In the genomic region with DNA sequence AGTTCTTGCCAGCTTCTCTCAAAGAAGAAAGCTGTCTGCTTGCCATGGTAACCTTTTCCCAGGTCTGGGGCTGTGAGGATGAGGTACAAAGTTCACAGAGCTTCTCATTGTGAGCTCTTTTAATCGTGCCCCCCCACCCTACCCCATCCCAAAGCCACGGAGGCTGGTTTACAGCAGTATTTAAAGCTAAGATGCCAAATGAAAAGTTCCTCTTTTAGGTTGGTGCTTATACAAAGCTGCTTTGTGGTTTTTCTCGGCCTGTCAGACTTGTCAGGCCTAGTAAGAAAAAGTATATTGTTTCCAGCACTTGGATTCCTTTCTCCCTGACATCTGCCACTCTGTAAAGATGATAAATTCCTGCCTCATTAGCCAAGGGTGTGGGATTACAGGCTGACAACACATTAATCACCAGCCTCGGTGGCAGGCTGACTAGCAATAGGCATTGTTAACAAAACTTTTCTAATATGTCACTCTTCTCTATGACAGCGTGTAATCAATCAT, we compare ENCODE assay signal across 11 mouse cellular contexts.
DNase-seq lines count a peak whose midpoint lies in the region; ATAC-seq and TF ChIP-seq lines count a peak whose summit lies in the region.
"Had no signal": no experiment of that assay in that cellular context is flagged by ENCODE, and none has a peak within 500 bp of the region (broad histone marks: within the 10 kb centered on the region; RNA-seq: fewer than 3 reads in every experiment).

No protein-coding gene starts in this region.

- no peak overlapping the region for H3K4me3 ChIP-seq in lung, embryonic 14.5 days (ENCODE audit: low read depth, low read length)
- no peak overlapping the region for H3K4me3 ChIP-seq in forebrain, embryonic 15.5 days
- no peak overlapping the region for H3K4me3 ChIP-seq in limb, embryonic 14.5 days (replicated peaks; ENCODE audit: low read length)
- H3K4me3 ChIP-seq: liver, embryonic 15.5 days had no signal

- H3K27me3 ChIP-seq in lung, embryonic 14.5 days (ENCODE audit: insufficient read depth, low read length) = no peaks in the 10 kb centered on the region
- H3K27me3 ChIP-seq in forebrain, embryonic 15.5 days = no peaks in the 10 kb centered on the region; the same call in 1 of the 2 replicates
- H3K27me3 ChIP-seq in limb, embryonic 14.5 days (ENCODE audit: control insufficient read depth, insufficient read depth, low read length) = no peaks in the 10 kb centered on the region
- H3K27me3 ChIP-seq: liver, embryonic 15.5 days had no signal

- 17% methylated on average over 5 of the region's 5 CpGs for WGBS in lung, embryonic 14.5 days
- 8% methylated on average over 5 of the region's 5 CpGs for WGBS in forebrain, embryonic 15.5 days
- 23% methylated on average over 5 of the region's 5 CpGs for WGBS in limb, embryonic 14.5 days

- H3K4me1 ChIP-seq in lung, embryonic 14.5 days (ENCODE audit: insufficient read depth) = peaks cover 41% of the 10 kb centered on the region
- H3K4me1 ChIP-seq in forebrain, embryonic 15.5 days = peaks cover 17% of the 10 kb centered on the region
- H3K4me1 ChIP-seq in limb, embryonic 14.5 days (ENCODE audit: control insufficient read depth, insufficient read depth, low read length) = peaks cover 19% of the 10 kb centered on the region
- H3K4me1 ChIP-seq: liver, embryonic 15.5 days had no signal

- no peaks in the 10 kb centered on the region for H3K9me3 ChIP-seq in lung, embryonic 14.5 days (ENCODE audit: low read depth, low read length)
- no peaks in the 10 kb centered on the region for H3K9me3 ChIP-seq in forebrain, embryonic 15.5 days
- H3K9me3 ChIP-seq in limb, embryonic 14.5 days (ENCODE audit: control insufficient read depth, low read length) = no peaks in the 10 kb centered on the region
- H3K9me3 ChIP-seq: liver, embryonic 15.5 days had no signal

- no peak overlapping the region for H3K4me2 ChIP-seq in lung, embryonic 14.5 days
- no peak overlapping the region for H3K4me2 ChIP-seq in forebrain, embryonic 15.5 days (replicated peaks)
- no peak overlapping the region for H3K4me2 ChIP-seq in limb, embryonic 14.5 days (replicated peaks; ENCODE audit: low read depth, low read length, severe bottlenecking)
- H3K4me2 ChIP-seq: liver, embryonic 15.5 days had no signal

- TF ChIP-seq CTCF in lung, embryonic 14.5 days (IDR thresholded peaks at IDR 0.05; ENCODE audit: low read depth) = no peak

- DNase-seq in lung, embryonic 14.5 days = peak; percentile 66
- DNase-seq in lung, postnatal 10 days = no peak
- DNase-seq in c-Kit-positive CD71-negative TER-119-negative erythroid progenitor cells, embryonic 14.5 days (ENCODE audit: low read depth) = peak; percentile 6
- peak; percentile 41 for DNase-seq in limb, embryonic 14.5 days (ENCODE audit: low spot score)
- no peak for DNase-seq in right cerebral cortex, postnatal 4 days
- no peak for DNase-seq in adrenal gland, adult (ENCODE audit: inconsistent age in 2 of 2, low spot score in 1 of 2)
- no peak for DNase-seq in urinary bladder, adult 2 months (ENCODE audit: low spot score)
- DNase-seq: gastrocnemius, postnatal 14 days had no signal

- H3K9ac ChIP-seq in lung, embryonic 14.5 days = no peak overlapping the region
- no peak overlapping the region for H3K9ac ChIP-seq in forebrain, embryonic 15.5 days (replicated peaks)
- H3K9ac ChIP-seq in limb, embryonic 14.5 days (ENCODE audit: low read depth, low read length, severe bottlenecking) = no peak overlapping the region
- H3K9ac ChIP-seq: liver, embryonic 15.5 days had no signal

- no peak for ATAC-seq in lung, embryonic 14.5 days (ENCODE audit: insufficient read depth)
- ATAC-seq in forebrain, embryonic 15.5 days (replicated peaks) = peak; percentile 73
- no peak for ATAC-seq in limb, embryonic 14.5 days (ENCODE audit: low FRiP score, low read depth)

- H3K27ac ChIP-seq in lung, embryonic 14.5 days (ENCODE audit: low read depth) = peak overlapping the region; percentile 75
- H3K27ac ChIP-seq in forebrain, embryonic 15.5 days (replicated peaks) = no peak overlapping the region
- H3K27ac ChIP-seq in limb, embryonic 14.5 days (replicated peaks; ENCODE audit: low read depth, low read length) = no peak overlapping the region
- H3K27ac ChIP-seq: liver, embryonic 15.5 days had no signal

- TF ChIP-seq POLR2A in limb, embryonic 14.5 days (IDR thresholded peaks at IDR 0.05; ENCODE audit: borderline replicate concordance, extremely low read depth, insufficient read depth, insufficient read length) = no peak

- no peaks in the 10 kb centered on the region for H3K36me3 ChIP-seq in lung, embryonic 14.5 days (ENCODE audit: insufficient read depth)
- H3K36me3 ChIP-seq in forebrain, embryonic 15.5 days = no peaks in the 10 kb centered on the region
- no peaks in the 10 kb centered on the region for H3K36me3 ChIP-seq in limb, embryonic 14.5 days (ENCODE audit: control insufficient read depth, insufficient read depth, low read length)
- H3K36me3 ChIP-seq: G1E; liver, embryonic 15.5 days had no signal

Comparison
In these comparisons a context has a peak if more than half of its experiments do, and no peak if none do; other contexts are left out.
1. DNase-seq: peak in lung, embryonic 14.5 days (single experiment), c-Kit-positive CD71-negative TER-119-negative erythroid progenitor cells, embryonic 14.5 days (single experiment) and limb, embryonic 14.5 days (single experiment); none in lung, postnatal 10 days (single experiment), right cerebral cortex, postnatal 4 days (single experiment), adrenal gland, adult (0 of 2) and urinary bladder, adult 2 months (single experiment).